Mouse (Mus musculus): ENCODE measurements around the gene Efemp2. TPM values are rescaled to one million over a fixed set of nuclear protein-coding genes. Genes with fewer than 3 reads are reported as not detected.

Gene Efemp2
- polyA plus RNA-seq, 1 experiment from 2014 or later: 21.4 TPM

DNA sequence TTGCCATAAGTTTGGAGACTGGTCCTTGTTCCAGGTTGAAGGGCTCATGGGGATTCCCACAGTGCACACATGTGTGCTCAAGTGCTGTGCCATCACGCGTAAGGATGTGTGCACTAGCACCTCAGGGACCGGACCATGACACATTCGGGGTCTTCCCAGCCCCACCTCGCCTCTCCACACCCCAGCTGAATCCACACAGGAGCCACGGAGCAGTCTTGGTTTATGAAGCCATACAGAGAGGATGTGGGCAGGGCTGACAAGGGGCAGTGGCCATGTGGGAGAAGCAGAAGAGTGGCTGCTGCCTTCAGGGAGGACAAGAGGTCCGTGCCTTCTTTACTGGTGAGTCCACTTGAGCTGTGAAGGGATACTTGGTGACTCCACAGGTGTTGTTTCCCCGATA lies 8.7 kb upstream of the Efemp2 start:
- WGBS (ENCODE audit: insufficient replicate concordance): 83% methylated on average over 8 of the region's 8 CpGs
- no peak overlapping the region for H3K4me3 ChIP-seq (replicated peaks)
- H3K9me3 ChIP-seq (replicated peaks): no peaks in the 10 kb centered on the region
- peaks cover 53% of the 10 kb centered on the region for H3K36me3 ChIP-seq
- no peak for DNase-seq
- no peak for ATAC-seq (ENCODE audit: low read depth)
- H3K4me2 ChIP-seq: no peak overlapping the region
- no peaks in the 10 kb centered on the region for H3K27me3 ChIP-seq
- H3K9ac ChIP-seq: no peak overlapping the region
- peaks cover 23% of the 10 kb centered on the region for H3K4me1 ChIP-seq (replicated peaks)
- no peak overlapping the region for H3K27ac ChIP-seq

DNA sequence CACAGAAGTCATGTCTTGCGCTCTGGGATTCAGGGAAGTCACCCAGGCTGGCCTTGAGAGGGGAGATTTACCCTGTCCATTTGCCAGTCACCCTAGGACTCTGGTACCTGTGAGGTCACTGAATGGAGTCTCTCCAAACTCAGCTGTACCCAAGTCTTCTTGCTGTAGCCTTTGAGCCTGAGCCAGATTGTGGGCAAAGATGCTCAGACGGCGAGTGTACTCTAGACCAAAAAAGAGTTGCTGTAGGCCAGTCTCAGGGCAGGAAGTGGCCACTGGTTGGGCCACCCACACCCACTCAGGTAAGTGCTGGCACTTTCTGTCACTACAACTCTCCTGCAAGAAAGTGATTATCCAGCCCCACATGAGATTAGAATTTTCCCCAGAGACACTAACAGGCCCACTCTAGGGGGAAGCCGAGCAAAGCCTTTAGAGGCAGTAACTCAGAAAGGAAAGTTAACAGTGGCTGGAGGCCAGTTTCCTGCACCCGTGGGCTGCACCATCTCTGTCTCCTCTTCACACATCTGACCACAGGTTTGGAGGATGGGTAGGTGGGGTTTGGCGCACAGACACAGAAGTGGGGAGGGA lies 6.7 kb upstream of the Efemp2 start:
- Histone ChIP-seq H3K27ac (no peak overlapping the region), H3K27me3 (no peaks in the 10 kb centered on the region), H3K36me3 (peaks cover 53% of the 10 kb centered on the region), H3K9me3 (replicated peaks) (no peaks in the 10 kb centered on the region), H3K4me2 (no peak overlapping the region), H3K4me1 (replicated peaks) (peaks cover 9% of the 10 kb centered on the region; the same call in 1 of the 2 replicates), H3K9ac (no peak overlapping the region), H3K4me3 (replicated peaks) (no peak overlapping the region)
- WGBS (ENCODE audit: insufficient replicate concordance): 65% methylated on average over 6 of the region's 6 CpGs
- no peak for DNase-seq
- ATAC-seq (ENCODE audit: low read depth): no peak

- Histone ChIP-seq H3K4me3 (replicated peaks) (no peak within 1 kb of the TSS), H3K9me3 (replicated peaks) (no peaks in the 10 kb centered on the region), H3K27ac (no peak within 1 kb of the TSS), H3K27me3 (peaks cover 5% of the 10 kb centered on the region), H3K4me2 (no peak within 1 kb of the TSS), H3K36me3 (peaks cover 42% of the 10 kb centered on the region), H3K9ac (no peak within 1 kb of the TSS), H3K4me1 (replicated peaks) (peaks cover 10% of the 10 kb centered on the region)
- ATAC-seq (ENCODE audit: low read depth) (no peak), DNase-seq (no peak)
- 38% methylated on average over 5 of the region's 5 CpGs for WGBS (ENCODE audit: insufficient replicate concordance)
These were observed 5.4 kb upstream of the Efemp2 start, which contains the start of gene Ctsw for GRCm38 (mm10) chr19:5468374-5468773. TSS of gene Ctsw (minus strand) at chr19:5468507.

DNA sequence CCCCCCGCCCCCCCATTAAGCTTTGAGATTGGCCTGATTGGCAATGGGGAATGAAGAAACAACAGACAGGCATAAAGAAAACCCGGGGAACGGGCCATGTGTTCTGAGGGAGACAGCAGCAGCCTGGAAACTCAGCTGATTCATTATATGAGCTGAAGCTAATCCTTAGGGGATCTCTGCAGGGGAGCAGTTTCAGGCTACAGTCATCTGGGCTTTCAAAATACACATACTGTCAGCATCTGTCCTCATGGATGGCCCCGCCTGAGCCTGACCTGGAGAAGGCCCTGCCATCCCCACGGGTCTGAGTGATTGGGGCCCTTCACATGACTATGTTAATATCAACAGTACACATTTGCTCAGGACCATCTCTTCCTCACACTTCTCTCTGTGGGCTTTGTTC lies 1.9 kb upstream of the Efemp2 start:
- Histone ChIP-seq H3K4me3 (replicated peaks) (no peak overlapping the region), H3K9ac (no peak overlapping the region), H3K36me3 (peaks cover 8% of the 10 kb centered on the region; the same call in 1 of the 2 replicates), H3K27me3 (peaks cover 33% of the 10 kb centered on the region), H3K4me1 (replicated peaks) (peaks cover 36% of the 10 kb centered on the region), H3K27ac (no peak overlapping the region), H3K9me3 (replicated peaks) (no peaks in the 10 kb centered on the region), H3K4me2 (no peak overlapping the region)
- 56% methylated on average over 5 of the region's 5 CpGs for WGBS (ENCODE audit: insufficient replicate concordance)
- no peak for DNase-seq
- no peak for ATAC-seq (ENCODE audit: low read depth)

DNA sequence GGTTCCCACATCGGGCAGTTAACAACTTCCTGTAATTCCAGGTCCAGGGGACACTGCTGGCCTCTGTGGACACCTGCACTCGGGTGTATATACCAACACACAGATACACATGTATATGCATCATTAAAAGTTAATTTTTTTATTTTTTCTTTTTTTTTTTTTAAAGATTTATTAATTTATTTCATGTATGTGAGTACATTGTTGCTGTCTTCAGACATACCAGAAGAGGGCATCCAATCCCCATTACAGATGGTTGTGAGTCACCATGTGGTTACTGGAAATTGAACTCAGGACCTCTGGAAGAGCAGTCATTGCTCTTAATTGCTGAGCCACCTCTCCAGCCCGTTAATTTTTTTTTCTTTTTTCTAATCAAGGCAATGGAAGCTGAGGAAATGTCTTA lies 897 bp upstream of the Efemp2 start:
- Histone ChIP-seq H3K4me3 (replicated peaks) (no peak overlapping the region), H3K27me3 (peaks cover 36% of the 10 kb centered on the region), H3K9ac (no peak overlapping the region), H3K27ac (no peak overlapping the region), H3K36me3 (no peaks in the 10 kb centered on the region), H3K4me2 (no peak overlapping the region), H3K9me3 (replicated peaks) (no peaks in the 10 kb centered on the region), H3K4me1 (replicated peaks) (peaks cover 37% of the 10 kb centered on the region)
- DNase-seq (no peak), ATAC-seq (ENCODE audit: low read depth) (no peak)
- 48% methylated on average over 3 of the region's 3 CpGs for WGBS (ENCODE audit: insufficient replicate concordance)

DNA sequence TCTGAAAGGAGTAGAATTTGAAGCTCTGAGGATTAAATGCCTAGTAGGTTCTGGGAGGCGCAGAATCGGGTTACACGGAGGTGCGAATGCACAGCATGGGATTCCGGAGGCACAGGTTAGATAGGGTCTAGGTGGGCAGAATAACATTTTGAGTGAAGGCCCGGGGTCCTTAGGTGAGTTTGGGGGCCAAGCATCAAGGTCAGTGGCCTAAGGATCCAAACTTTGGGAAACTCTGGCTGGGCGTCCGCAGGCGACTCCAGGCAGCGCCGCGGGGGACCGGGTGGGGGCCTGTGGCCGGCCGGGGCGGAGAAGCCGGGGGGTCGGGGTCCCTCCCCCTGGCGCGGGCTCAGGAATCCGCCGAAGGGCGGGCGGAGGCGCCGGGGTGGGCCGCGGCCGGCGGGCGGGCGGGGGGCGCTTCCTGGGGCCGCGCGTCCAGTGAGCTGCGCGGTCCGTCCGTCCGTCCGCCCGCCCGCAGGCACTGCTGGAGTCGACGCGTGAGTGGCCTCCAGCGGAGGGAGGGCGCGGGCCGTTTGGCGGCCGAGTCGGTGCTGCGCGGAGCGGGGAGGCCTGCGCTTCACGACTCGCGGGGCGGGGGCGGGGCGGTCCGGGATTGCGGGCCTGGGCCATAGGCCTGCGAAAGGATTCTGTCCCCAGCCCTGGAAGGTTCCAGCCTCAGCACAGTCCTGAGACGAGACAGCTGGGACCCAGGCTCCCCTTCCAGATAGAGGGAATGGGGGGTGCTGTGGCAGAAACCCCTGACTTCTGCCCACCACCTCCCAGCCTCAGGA lies 721 bp downstream of the Efemp2 start:
- ATAC-seq (ENCODE audit: low read depth) (peak; percentile 49), DNase-seq (no peak)
- H3K4me2 ChIP-seq: peak overlapping the region; percentile 77
- peak overlapping the region; percentile 65 for H3K9ac ChIP-seq
- H3K36me3 ChIP-seq: no peaks in the 10 kb centered on the region
- H3K27ac ChIP-seq: peak overlapping the region; percentile 60
- H3K9me3 ChIP-seq (replicated peaks): no peaks in the 10 kb centered on the region
- peaks cover 36% of the 10 kb centered on the region for H3K27me3 ChIP-seq
- WGBS (ENCODE audit: insufficient replicate concordance): 2% methylated on average over 52 of the region's 68 CpGs
- peak overlapping the region; percentile 57 for H3K4me3 ChIP-seq (replicated peaks)
- H3K4me1 ChIP-seq (replicated peaks): peaks cover 30% of the 10 kb centered on the region

- H3K4me3 ChIP-seq (replicated peaks): peak overlapping the region; percentile 57
- ATAC-seq (ENCODE audit: low read depth) (no peak), DNase-seq (no peak)
- peak overlapping the region; percentile 65 for H3K9ac ChIP-seq
- H3K9me3 ChIP-seq (replicated peaks): no peaks in the 10 kb centered on the region
- H3K27ac ChIP-seq: peak overlapping the region; percentile 60; the same call in 1 of the 2 replicates
- peak overlapping the region; percentile 77 for H3K4me2 ChIP-seq
- peaks cover 30% of the 10 kb centered on the region for H3K4me1 ChIP-seq (replicated peaks)
- WGBS (ENCODE audit: insufficient replicate concordance): 40% methylated on average over 13 of the region's 13 CpGs
- H3K27me3 ChIP-seq: peaks cover 36% of the 10 kb centered on the region
- H3K36me3 ChIP-seq: no peaks in the 10 kb centered on the region
These were observed 1.4 kb downstream of the Efemp2 start for GRCm38 (mm10) chr19:5475069-5475714.

DNA sequence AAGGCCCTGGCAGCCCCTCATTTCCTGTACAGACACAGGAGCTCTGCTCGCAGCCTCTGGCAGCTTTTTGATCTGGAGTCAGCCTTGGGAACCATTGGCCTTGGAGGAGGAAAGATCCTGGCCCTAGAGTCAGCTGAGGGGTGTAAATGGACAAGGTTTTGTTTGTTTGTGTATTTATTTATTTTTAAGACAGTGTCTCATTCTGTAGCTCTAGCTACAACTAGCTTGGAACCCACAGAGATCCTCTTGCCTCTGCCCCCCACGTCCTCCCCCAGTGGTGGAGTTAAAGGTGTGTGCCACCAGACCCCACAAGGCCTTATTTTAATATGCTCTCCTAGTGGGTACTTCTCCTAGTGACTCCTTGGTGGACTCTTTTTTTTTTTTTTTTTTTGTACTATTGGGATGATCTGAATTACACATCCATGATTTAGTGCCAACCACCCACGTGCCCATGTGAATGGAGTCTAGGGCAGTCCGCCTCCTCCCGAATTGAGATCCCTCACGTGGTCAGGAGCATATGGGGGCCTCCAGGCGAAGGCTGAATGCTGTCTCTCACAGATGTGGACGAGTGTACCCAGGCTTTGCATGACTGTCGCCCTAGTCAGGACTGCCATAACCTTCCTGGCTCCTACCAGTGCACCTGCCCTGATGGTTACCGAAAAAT lies 3.4 kb downstream of the Efemp2 start:
- no peak overlapping the region for H3K4me2 ChIP-seq
- H3K4me1 ChIP-seq (replicated peaks): peaks cover 30% of the 10 kb centered on the region
- no peak overlapping the region for H3K9ac ChIP-seq
- H3K27me3 ChIP-seq: peaks cover 36% of the 10 kb centered on the region
- no peak overlapping the region for H3K27ac ChIP-seq
- ATAC-seq (ENCODE audit: low read depth) (no peak), DNase-seq (no peak)
- H3K36me3 ChIP-seq: peaks cover 9% of the 10 kb centered on the region
- 71% methylated on average over 10 of the region's 10 CpGs for WGBS (ENCODE audit: insufficient replicate concordance)
- H3K4me3 ChIP-seq (replicated peaks): no peak overlapping the region
- no peaks in the 10 kb centered on the region for H3K9me3 ChIP-seq (replicated peaks)

DNA sequence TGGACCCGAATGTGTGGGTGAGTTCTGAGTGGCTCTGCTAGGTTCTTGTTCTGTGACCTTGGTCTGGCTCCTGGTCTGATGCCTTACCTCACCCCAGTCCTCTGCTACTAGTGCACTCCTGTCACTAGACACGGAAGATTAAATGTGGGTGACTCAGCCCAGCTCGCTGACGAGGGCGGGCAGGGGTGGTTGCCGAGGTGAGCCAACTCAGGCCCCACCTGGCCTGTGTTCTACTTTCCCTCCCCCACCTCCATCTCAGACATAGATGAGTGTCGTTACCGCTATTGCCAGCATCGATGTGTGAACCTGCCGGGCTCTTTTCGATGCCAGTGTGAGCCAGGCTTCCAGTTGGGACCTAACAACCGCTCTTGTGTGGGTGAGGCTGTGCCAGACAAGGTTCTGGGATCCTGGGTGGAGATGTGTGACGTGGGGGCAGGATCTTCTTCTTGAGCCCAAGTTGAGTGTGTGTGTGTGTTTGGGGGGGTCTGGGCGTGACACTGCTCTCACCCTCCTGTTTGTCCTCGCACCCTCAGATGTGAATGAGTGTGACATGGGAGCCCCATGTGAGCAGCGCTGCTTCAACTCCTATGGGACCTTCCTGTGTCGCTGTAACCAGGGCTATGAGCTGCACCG lies 4.0 kb downstream of the Efemp2 start:
- Histone ChIP-seq H3K27me3 (peaks cover 36% of the 10 kb centered on the region), H3K4me2 (no peak overlapping the region), H3K4me1 (replicated peaks) (peaks cover 30% of the 10 kb centered on the region), H3K9me3 (replicated peaks) (no peaks in the 10 kb centered on the region), H3K9ac (no peak overlapping the region), H3K36me3 (peaks cover 16% of the 10 kb centered on the region), H3K4me3 (replicated peaks) (no peak overlapping the region), H3K27ac (no peak overlapping the region)
- DNase-seq (no peak), ATAC-seq (ENCODE audit: low read depth) (no peak)
- 78% methylated on average over 18 of the region's 18 CpGs for WGBS (ENCODE audit: insufficient replicate concordance)

DNA sequence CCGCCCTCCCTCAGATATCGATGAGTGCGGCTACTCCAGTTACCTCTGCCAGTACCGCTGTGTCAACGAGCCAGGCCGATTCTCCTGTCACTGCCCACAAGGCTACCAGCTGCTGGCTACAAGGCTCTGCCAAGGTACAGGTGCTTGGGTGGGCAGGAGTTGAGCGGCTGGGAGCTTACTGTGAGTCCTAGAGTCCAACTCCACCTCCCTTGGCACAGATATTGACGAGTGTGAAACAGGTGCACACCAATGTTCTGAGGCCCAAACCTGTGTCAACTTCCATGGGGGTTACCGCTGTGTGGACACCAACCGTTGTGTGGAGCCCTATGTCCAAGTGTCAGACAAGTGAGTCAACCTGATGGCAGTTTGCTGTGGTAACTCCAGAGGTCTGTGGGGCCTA lies 6.3 kb downstream of the Efemp2 start:
- peaks cover 38% of the 10 kb centered on the region for H3K36me3 ChIP-seq
- H3K9me3 ChIP-seq (replicated peaks): no peaks in the 10 kb centered on the region
- H3K27me3 ChIP-seq: peaks cover 15% of the 10 kb centered on the region
- 82% methylated on average over 10 of the region's 10 CpGs for WGBS (ENCODE audit: insufficient replicate concordance)
- H3K27ac ChIP-seq: no peak overlapping the region
- no peak for DNase-seq
- no peak overlapping the region for H3K4me2 ChIP-seq
- peaks cover 20% of the 10 kb centered on the region for H3K4me1 ChIP-seq (replicated peaks)
- no peak overlapping the region for H3K4me3 ChIP-seq (replicated peaks)
- no peak for ATAC-seq (ENCODE audit: low read depth)
- no peak overlapping the region for H3K9ac ChIP-seq

DNA sequence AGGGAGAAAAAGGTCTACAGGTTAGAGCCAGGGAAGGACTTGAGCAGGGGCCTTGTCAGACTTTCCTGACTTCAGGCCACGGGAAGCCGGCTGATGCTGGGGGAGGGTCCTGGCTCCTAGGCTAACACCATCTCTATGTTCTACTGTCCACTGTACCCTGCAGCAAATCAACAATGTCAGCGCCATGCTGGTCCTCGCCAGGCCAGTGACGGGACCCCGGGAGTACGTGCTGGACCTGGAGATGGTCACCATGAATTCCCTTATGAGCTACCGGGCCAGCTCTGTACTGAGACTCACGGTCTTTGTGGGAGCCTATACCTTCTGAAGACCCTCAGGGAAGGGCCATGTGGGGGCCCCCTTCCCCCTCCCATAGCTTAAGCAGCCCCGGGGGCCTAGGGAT lies 7.6 kb downstream of the Efemp2 start:
- whole genome bisulfite sequencing (ENCODE audit: insufficient replicate concordance): 83% methylated on average over 10 of the region's 10 CpGs
- no peak overlapping the region for H3K9ac ChIP-seq
- peaks cover 52% of the 10 kb centered on the region for H3K36me3 ChIP-seq
- ATAC-seq (ENCODE audit: low read depth) (no peak), DNase-seq (no peak)
- H3K27ac ChIP-seq: no peak overlapping the region
- no peak overlapping the region for H3K4me2 ChIP-seq
- H3K4me1 ChIP-seq (replicated peaks): peaks cover 15% of the 10 kb centered on the region
- H3K4me3 ChIP-seq (replicated peaks): no peak overlapping the region
- H3K9me3 ChIP-seq (replicated peaks): no peaks in the 10 kb centered on the region
- H3K27me3 ChIP-seq: 0 out of 2 replicates have a peak, but pooled peaks cover 3% of the 10 kb centered on the region

Data from liver, embryonic 13.5 days (tissue).